Mouse (Mus musculus) midbrain, embryonic 10.5 days (tissue): ENCODE results near the gene Eef1akmt3. TPM values are rescaled to one million over a fixed set of nuclear protein-coding genes. Genes with fewer than 3 reads are reported as not detected.
"Not testable (repeated sequence)": the region's sequence is repeated elsewhere in the genome, so short reads cannot be mapped to it uniquely, and the experiment has no call there.

Source experiments
- DNase-seq: peaks from one replicate; pipeline ENCODE4 v3.0.0-alpha.2; 2017; ENCODE audit warnings: low spot score
- H3K27ac ChIP-seq: fragments of 300-500 bp; sonication (generic); replicated peaks from 2 replicates; pipeline ENCODE4 v1.5.1; 2016; ENCODE audit warnings: mild to moderate bottlenecking
- H3K27me3 ChIP-seq: fragments of 300-500 bp; sonication (generic); 2 replicates; pipeline ENCODE4 v1.6.1; 2016; ENCODE audit warnings: low read depth, mild to moderate bottlenecking; ENCODE audit not compliant: poor library complexity, severe bottlenecking
- H3K36me3 ChIP-seq: fragments of 300-500 bp; sonication (generic); 2 replicates; pipeline ENCODE4 v1.6.1; 2016; ENCODE audit warnings: mild to moderate bottlenecking, moderate library complexity
- H3K4me1 ChIP-seq: fragments of 300-500 bp; sonication (generic); 2 replicates; pipeline ENCODE4 v1.6.1; 2016
- H3K4me3 ChIP-seq: fragments of 300-500 bp; sonication (generic); 2 replicates; pipeline ENCODE4 v1.5.1; 2016; ENCODE audit warnings: mild to moderate bottlenecking, moderate library complexity
- H3K9me3 ChIP-seq: fragments of 300-500 bp; sonication (generic); replicated peaks from 2 replicates; pipeline ENCODE4 v1.6.1; 2016; ENCODE audit warnings: mild to moderate bottlenecking
- WGBS: fragments of 180-500 bp; shearing (Covaris S2); methylation state at CpG from one replicate; pipeline ENCODE4 v1.1.7; 2016; 5-methylcytosine and 5-hydroxymethylcytosine counted together
- polyA plus RNA-seq: library from polyadenylated mRNA; unstranded; fragments of >200 nt; fragmentation: Nextera tagmentation; extraction: Ambion mirVana; gene quantifications from 2 replicates; pipeline ENCODE4 v1.2.1, GENCODE M21; 2016

The Eef1akmt3 gene
- polyA plus RNA-seq, 1 experiment from 2014 or later, result 0.19 TPM

- no peaks in the 10 kb centered on the region for H3K9me3 ChIP-seq
- H3K4me1 ChIP-seq, result peaks cover 52% of the 10 kb centered on the region
- WGBS, result 88% methylated on average over 9 of the region's 9 CpGs
- peak overlapping the region; percentile 71 for H3K4me3 ChIP-seq
- no peak for DNase-seq
- H3K27me3 ChIP-seq, result no peaks in the 10 kb centered on the region
- H3K36me3 ChIP-seq, result peaks cover 49% of the 10 kb centered on the region
- peak overlapping the region; percentile 92 for H3K27ac ChIP-seq
Measured at GRCm38 (mm10) chr10:127068360-127069038, 27.2 kb upstream of the Eef1akmt3 start.

- H3K4me1 ChIP-seq, result peaks cover 61% of the 10 kb centered on the region
- peaks cover 49% of the 10 kb centered on the region for H3K36me3 ChIP-seq
- whole genome bisulfite sequencing, result 89% methylated on average over 14 of the region's 14 CpGs
- H3K27ac ChIP-seq, result no peak overlapping the region
- DNase-seq, result no peak
- H3K9me3 ChIP-seq, result no peaks in the 10 kb centered on the region
- peak overlapping the region; percentile 29; the same call in 1 of the 2 replicates for H3K4me3 ChIP-seq
- H3K27me3 ChIP-seq, result peaks cover 4% of the 10 kb centered on the region; the same call in 1 of the 2 replicates
Measured at GRCm38 (mm10) chr10:127066519-127067018, 25.3 kb upstream of the Eef1akmt3 start.

GRCm38 (mm10) chr10:127065981-127066380 lies 24.7 kb upstream of the Eef1akmt3 start:
- WGBS, result 89% methylated on average over 9 of the region's 9 CpGs
- Histone ChIP-seq H3K4me1 (peaks cover 61% of the 10 kb centered on the region), H3K4me3 (peak overlapping the region; percentile 30)

GRCm38 (mm10) chr10:127063913-127064870 lies 22.9 kb upstream of the Eef1akmt3 start:
- Histone ChIP-seq H3K27me3 (peaks cover 20% of the 10 kb centered on the region), H3K36me3 (peaks cover 49% of the 10 kb centered on the region), H3K4me3 (peak overlapping the region; percentile 86), H3K4me1 (peaks cover 71% of the 10 kb centered on the region), H3K9me3 (no peaks in the 10 kb centered on the region), H3K27ac (peak overlapping the region; percentile 99)
- 17% methylated on average over 37 of the region's 37 CpGs for WGBS
- peak; percentile 57 for DNase-seq

More at GRCm38 (mm10) chr10:127065981-127066380, 24.7 kb upstream of the Eef1akmt3 start:
- H3K27ac ChIP-seq, result no peak overlapping the region
- H3K36me3 ChIP-seq, result peaks cover 49% of the 10 kb centered on the region
- peaks cover 10% of the 10 kb centered on the region for H3K27me3 ChIP-seq
- DNase-seq, result no peak
- no peaks in the 10 kb centered on the region for H3K9me3 ChIP-seq

GRCm38 (mm10) chr10:127063239-127063872 lies 22.0 kb upstream of the Eef1akmt3 start, which contains the start of gene Cdk4:
TSS of gene Cdk4 (plus strand) at chr10:127063534.
- Histone ChIP-seq H3K4me3 (peak within 1 kb of the TSS; percentile 86), H3K27me3 (peaks cover 29% of the 10 kb centered on the region), H3K27ac (peak within 1 kb of the TSS; percentile 99), H3K4me1 (peaks cover 71% of the 10 kb centered on the region), H3K36me3 (peaks cover 42% of the 10 kb centered on the region), H3K9me3 (no peaks in the 10 kb centered on the region)
- DNase-seq, result peak; percentile 100
- WGBS, result under 1% methylated on average over 46 of the region's 46 CpGs

- H3K27ac ChIP-seq, result peak overlapping the region; percentile 99; the same call in 1 of the 2 replicates
- H3K4me3 ChIP-seq, result peak overlapping the region; percentile 86; the same call in 1 of the 2 replicates
- no peaks in the 10 kb centered on the region for H3K9me3 ChIP-seq
- H3K36me3 ChIP-seq, result peaks cover 37% of the 10 kb centered on the region
- H3K27me3 ChIP-seq, result peaks cover 31% of the 10 kb centered on the region
- WGBS, result 83% methylated on average over 5 of the region's 5 CpGs
- DNase-seq, result no peak
- H3K4me1 ChIP-seq, result peaks cover 73% of the 10 kb centered on the region
Measured at GRCm38 (mm10) chr10:127062503-127062902, 21.2 kb upstream of the Eef1akmt3 start.

GRCm38 (mm10) chr10:127062101-127062500 lies 20.8 kb upstream of the Eef1akmt3 start:
- peaks cover 35% of the 10 kb centered on the region for H3K27me3 ChIP-seq
- H3K36me3 ChIP-seq, result peaks cover 37% of the 10 kb centered on the region
- H3K4me1 ChIP-seq, result peaks cover 75% of the 10 kb centered on the region
- 90% methylated on average over 4 of the region's 4 CpGs for WGBS
- H3K27ac ChIP-seq, H3K4me3 ChIP-seq, DNase-seq, H3K9me3 ChIP-seq: not testable (repeated sequence)

- DNase-seq, result no peak
- 80% methylated on average over 2 of the region's 2 CpGs for WGBS
- Histone ChIP-seq H3K9me3 (no peaks in the 10 kb centered on the region), H3K4me1 (peaks cover 71% of the 10 kb centered on the region), H3K27ac (no peak overlapping the region), H3K27me3 (peaks cover 36% of the 10 kb centered on the region), H3K36me3 (peaks cover 37% of the 10 kb centered on the region), H3K4me3 (no peak overlapping the region)
Measured at GRCm38 (mm10) chr10:127061513-127061912, 20.2 kb upstream of the Eef1akmt3 start.

GRCm38 (mm10) chr10:127061085-127061484 lies 19.8 kb upstream of the Eef1akmt3 start:
- H3K9me3 ChIP-seq, result no peaks in the 10 kb centered on the region
- peaks cover 36% of the 10 kb centered on the region for H3K27me3 ChIP-seq
- H3K27ac ChIP-seq, result peak overlapping the region; percentile 97; the same call in 1 of the 2 replicates
- H3K36me3 ChIP-seq, result peaks cover 37% of the 10 kb centered on the region
- peaks cover 68% of the 10 kb centered on the region for H3K4me1 ChIP-seq
- no peak for DNase-seq
- H3K4me3 ChIP-seq, result peak overlapping the region; percentile 99
- 30% methylated on average over 5 of the region's 5 CpGs for WGBS

- WGBS, result 1% methylated on average over 65 of the region's 72 CpGs
- Histone ChIP-seq H3K4me3 (peak within 1 kb of the TSS; percentile 99), H3K36me3 (peaks cover 37% of the 10 kb centered on the region), H3K4me1 (peaks cover 65% of the 10 kb centered on the region), H3K27ac (peak within 1 kb of the TSS; percentile 97), H3K27me3 (peaks cover 36% of the 10 kb centered on the region), H3K9me3 (no peaks in the 10 kb centered on the region)
- peak; percentile 73 for DNase-seq
Measured at GRCm38 (mm10) chr10:127059968-127060916, 18.9 kb upstream of the Eef1akmt3 start, which contains the start of gene March9. TSS of gene March9 (minus strand) at chr10:127060184.
